ENCODE assay signal across 28 mouse cellular contexts in genomic region chr19:46242416-46242815, GRCm38 (mm10).
DNase-seq lines count a peak whose midpoint lies in the region; ATAC-seq and TF ChIP-seq lines count a peak whose summit lies in the region.
"Had no signal": no experiment of that assay in that cellular context is flagged by ENCODE, and none has a peak within 500 bp of the region (broad histone marks: within the 10 kb centered on the region; RNA-seq: fewer than 3 reads in every experiment).

No protein-coding gene starts in this region.

- H3K27me3 ChIP-seq in thymus, adult 2 months (ENCODE audit: control insufficient read depth, insufficient read depth, low read length) = no peaks in the 10 kb centered on the region
- H3K27me3 ChIP-seq: embryonic facial prominence, embryonic 12.5 days; hindbrain, embryonic 12.5 days; intestine, embryonic 15.5 days; neural tube, embryonic 13.5 days; stomach, embryonic 15.5 days had no signal

- no peaks in the 10 kb centered on the region for H3K36me3 ChIP-seq in thymus, adult 2 months (ENCODE audit: control insufficient read depth, insufficient read depth, low read length)
- H3K36me3 ChIP-seq: intestine, embryonic 15.5 days had no signal

- no peak overlapping the region for H3K4me3 ChIP-seq in thymus, adult 2 months (ENCODE audit: control insufficient read depth, insufficient read depth, low read length)
- H3K4me3 ChIP-seq: embryonic facial prominence, embryonic 12.5 days; hindbrain, embryonic 12.5 days; intestine, embryonic 15.5 days; myocyte; neural tube, embryonic 13.5 days; stomach, embryonic 15.5 days had no signal

- TF ChIP-seq POLR2A in thymus, adult 2 months (IDR thresholded peaks at IDR 0.05; ENCODE audit: control insufficient read depth, extremely low read depth, insufficient read depth, low read length, poor library complexity) = no peak

- peaks cover 4% of the 10 kb centered on the region for H3K4me1 ChIP-seq in thymus, adult 2 months (replicated peaks; ENCODE audit: control insufficient read depth, insufficient read depth, low read length)
- H3K4me1 ChIP-seq: intestine, embryonic 15.5 days; stomach, embryonic 15.5 days had no signal

- ATAC-seq in megakaryocyte progenitor cell, adult 5-6 weeks (replicated peaks; ENCODE audit: poor library complexity) = peak; percentile 75
- ATAC-seq: forebrain, embryonic 14.5 days; hindbrain, postnatal 0 days; intestine, embryonic 15.5 days had no signal

- H3K27ac ChIP-seq in thymus, adult 2 months (ENCODE audit: control insufficient read depth, insufficient read depth, low read length) = no peak overlapping the region
- H3K27ac ChIP-seq: embryonic facial prominence, embryonic 12.5 days; hindbrain, embryonic 12.5 days; hindbrain, postnatal 0 days; intestine, embryonic 15.5 days; kidney, postnatal 0 days; neural tube, embryonic 13.5 days; stomach, embryonic 15.5 days had no signal

- WGBS in thymus, adult 2 months = 25% methylated on average over 5 of the region's 5 CpGs

- DNase-seq in thymus, postnatal 0 days (ENCODE audit: low spot score) = peak; percentile 27
- DNase-seq in thymus, adult 2 months = no peak
- peak; percentile 41 for DNase-seq in c-Kit-positive CD71-positive TER-119-negative erythroid progenitor cells, embryonic 14.5 days (ENCODE audit: low read depth)
- DNase-seq in right cerebral cortex, adult 2 months (ENCODE audit: low spot score in 2 of 2) = no peak
- no peak for DNase-seq in heart, adult 18-20 months
- DNase-seq in kidney, adult 8-10 months = no peak
- DNase-seq: adrenal gland, postnatal 25 days; B cell, adult 2 months; cerebellum, adult 8-10 months; cerebellum, postnatal 25 days; embryo, embryonic 11 days; gastrocnemius, postnatal 25 days; heart, postnatal 36 days; kidney, adult 2 months; layer of hippocampus, adult 9-11 months; lung, embryonic 14.5 days; lung, postnatal 14 days; thymus, postnatal 4 days had no signal

- TF ChIP-seq CTCF in thymus, adult 2 months (IDR thresholded peaks at IDR 0.05; ENCODE audit: borderline replicate concordance, control insufficient read depth, extremely low read depth, insufficient read depth, low read length, poor library complexity) = no peak

Comparison
In these comparisons a context has a peak if more than half of its experiments do, and no peak if none do; other contexts are left out.
1. DNase-seq: peak in thymus, postnatal 0 days (single experiment) and c-Kit-positive CD71-positive TER-119-negative erythroid progenitor cells, embryonic 14.5 days (single experiment); none in thymus, adult 2 months (single experiment), right cerebral cortex, adult 2 months (0 of 2), heart, adult 18-20 months (0 of 2) and kidney, adult 8-10 months (0 of 2).